Mouse (Mus musculus): ENCODE measurements around the gene Dpp4.

Dpp4 gene

GRCm38 (mm10) chr2:62408701-62409201, 3.3 kb downstream of the Dpp4 start:
- no peak for DNase-seq

GRCm38 (mm10) chr2:62408216-62408615, 3.8 kb downstream of the Dpp4 start:
- DNase-seq: no peak

DNA sequence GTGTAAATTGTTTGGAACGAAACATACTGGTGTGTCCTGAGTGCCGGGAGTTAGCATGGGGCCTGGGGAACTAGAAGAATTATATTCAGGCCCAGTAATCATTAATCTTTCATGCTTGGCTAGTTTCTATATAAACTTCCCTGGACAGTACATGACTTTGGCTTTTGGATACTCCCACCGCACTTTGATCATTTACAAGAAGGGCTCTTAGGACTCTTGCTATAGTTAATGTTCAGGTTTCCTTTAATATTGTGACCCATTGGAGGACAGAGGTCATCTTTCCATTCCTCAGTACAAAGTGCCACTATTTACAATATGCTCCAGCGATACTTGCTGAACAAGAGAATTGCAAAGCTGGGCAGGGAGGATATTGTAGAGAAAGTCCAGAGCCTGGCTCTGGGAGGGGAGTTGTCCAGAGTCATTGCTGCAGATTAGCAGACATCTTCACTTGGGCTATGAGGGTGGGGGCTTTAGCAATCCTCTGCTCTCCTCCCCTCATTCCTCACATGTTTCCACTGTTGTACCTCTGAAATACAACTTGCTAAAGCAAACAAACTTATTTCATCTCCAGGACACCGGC, 8.4 kb downstream of the Dpp4 start:
- DNase-seq: no peak

GRCm38 (mm10) chr2:62401011-62401410, 11.0 kb downstream of the Dpp4 start:
- DNase-seq: no peak

- DNase-seq: peak; percentile 39
Observed at GRCm38 (mm10) chr2:62399832-62400231, 12.2 kb downstream of the Dpp4 start.

- no peak for DNase-seq
Observed at GRCm38 (mm10) chr2:62399361-62399760, 12.7 kb downstream of the Dpp4 start.

DNA sequence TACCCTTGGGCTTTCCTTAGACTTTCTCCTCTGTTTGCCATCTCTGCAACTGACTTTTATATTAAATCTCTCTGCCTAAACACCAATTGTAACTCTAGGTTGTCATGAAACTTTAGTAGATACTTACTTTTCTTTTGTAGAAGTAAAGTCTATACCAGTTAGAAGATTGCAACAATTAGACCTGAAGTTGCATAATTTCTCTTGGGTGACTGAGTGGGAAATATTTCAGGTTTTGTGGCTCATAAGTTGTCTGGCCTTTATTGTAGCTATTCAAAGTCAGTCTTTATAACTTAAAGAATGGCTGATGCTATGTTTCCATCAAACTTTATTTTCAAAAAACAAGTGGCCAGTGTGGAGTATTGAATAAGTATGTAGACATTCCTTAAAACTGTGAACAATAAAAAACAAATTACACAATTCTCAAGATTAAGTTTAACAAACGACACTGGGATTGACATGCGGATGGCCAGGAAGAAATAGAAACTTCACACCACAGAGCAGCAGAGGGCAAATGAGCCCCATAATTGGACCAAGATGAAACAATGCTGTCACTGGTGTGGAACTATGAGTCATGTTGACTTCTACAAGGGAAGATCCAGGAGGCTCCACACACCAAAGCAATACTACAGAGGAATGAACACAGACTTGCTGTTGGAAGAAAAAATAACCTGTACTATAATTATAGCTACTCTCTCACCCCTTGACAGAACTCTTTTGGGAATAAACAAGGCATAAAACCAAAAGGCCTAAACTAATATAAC, 13.7 kb downstream of the Dpp4 start:
- no peak for DNase-seq

GRCm38 (mm10) chr2:62397661-62398060, 14.4 kb downstream of the Dpp4 start:
- DNase-seq: no peak

DNA sequence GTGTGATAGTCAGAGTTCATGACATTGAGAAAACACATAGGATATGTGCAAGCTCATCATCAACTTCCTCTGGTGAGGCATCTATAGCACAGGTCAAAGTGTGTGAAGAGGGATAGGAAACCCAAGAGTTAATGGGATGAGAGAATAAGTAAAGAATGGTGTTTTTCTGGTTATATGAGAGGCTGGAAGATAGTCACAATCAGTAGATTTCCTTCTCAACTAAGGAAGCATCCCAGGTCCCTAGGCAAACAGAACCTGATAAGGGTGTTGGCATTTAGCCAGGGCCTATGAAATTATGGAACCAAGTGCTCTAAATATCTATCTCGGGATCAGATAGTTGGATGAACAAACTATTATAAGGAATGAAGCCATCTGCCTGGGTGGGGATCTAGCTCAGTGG, 15.2 kb downstream of the Dpp4 start:
- DNase-seq: no peak

GRCm38 (mm10) chr2:62394800-62395199, 17.2 kb downstream of the Dpp4 start:
- no peak for DNase-seq

- no peak for DNase-seq
Observed at GRCm38 (mm10) chr2:62392098-62392497, 19.9 kb downstream of the Dpp4 start.

- DNase-seq: no peak
Observed at GRCm38 (mm10) chr2:62390961-62391461, 21.0 kb downstream of the Dpp4 start.

GRCm38 (mm10) chr2:62390305-62390704, 21.7 kb downstream of the Dpp4 start:
- no peak for DNase-seq

DNA sequence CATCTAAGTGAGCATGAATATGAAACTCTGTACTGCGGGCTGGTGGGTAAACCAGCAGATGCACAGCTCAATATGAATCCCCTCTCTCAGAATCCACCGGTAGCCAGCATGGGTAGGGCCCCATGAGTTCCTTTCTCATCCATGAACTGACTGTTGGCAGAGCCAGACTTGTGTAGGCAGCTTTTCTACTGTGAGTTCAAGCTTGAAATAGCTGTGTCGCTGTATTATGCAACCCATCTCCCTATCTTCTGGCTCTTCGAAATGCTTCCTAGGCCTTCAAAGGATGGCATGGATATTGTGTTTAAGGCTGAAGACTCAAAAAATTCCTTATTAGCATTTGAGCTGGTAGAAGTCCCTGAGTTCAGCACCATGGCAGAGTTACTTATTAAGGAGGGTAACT, 23.2 kb downstream of the Dpp4 start:
- DNase-seq: no peak

DNA sequence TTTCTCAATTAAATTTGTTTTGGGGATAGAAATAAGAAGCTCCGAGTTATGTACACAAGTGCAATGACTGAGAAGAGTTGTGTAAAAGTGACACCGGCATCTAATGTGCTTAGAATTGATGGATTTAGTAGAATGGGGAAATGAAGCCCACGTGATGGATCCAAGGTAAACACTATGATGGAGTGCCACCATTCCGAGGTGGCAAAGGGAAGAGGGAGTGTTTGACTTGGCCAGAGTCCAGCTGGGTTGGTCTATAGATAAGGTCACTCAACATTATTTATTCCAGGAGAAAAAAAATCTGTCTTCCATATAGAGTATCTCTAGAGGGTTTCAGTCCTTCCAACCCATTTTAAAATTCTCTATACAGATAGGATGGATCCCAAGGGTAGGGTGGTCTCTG, 28.8 kb downstream of the Dpp4 start:
- no peak for DNase-seq

DNA sequence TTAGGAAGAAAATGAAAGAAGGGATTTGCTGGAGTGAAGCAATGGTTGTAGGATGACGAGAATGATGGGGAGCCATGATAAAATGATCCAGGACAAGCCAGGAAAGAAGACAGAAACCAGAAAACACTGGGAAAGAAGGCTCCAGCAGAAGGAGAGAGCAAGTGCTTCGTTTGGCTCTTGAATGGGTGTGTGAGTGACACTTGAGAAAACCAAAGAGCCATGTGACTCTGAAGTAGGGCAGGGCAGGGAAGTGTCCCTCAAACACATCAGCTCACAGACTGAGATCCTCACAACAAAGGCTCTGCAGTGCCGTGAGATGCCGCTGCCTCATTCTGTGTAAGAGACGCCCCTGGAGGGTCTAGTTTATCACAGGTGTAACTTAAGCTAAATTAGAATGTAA, 29.6 kb downstream of the Dpp4 start:
- DNase-seq: no peak

DNA sequence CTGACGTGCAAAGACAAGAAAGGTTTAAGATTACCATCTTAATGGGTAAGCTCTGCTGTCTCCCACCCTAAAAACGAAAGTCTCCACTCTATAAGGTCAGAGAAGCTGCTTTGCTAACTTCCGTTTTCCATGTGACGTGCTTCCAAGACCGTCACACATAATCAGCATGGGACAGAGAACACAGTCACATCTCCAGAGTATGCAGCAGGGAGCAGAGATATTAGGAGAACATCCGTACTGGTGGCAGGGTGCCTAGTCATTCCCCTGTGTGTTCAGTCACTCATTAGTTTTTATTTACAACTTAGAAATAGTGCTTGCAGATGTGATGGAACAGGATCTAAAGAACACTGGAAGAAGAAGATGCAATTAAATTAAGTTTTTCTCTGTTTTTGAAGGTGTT, 30.3 kb downstream of the Dpp4 start:
- no peak for DNase-seq

DNA sequence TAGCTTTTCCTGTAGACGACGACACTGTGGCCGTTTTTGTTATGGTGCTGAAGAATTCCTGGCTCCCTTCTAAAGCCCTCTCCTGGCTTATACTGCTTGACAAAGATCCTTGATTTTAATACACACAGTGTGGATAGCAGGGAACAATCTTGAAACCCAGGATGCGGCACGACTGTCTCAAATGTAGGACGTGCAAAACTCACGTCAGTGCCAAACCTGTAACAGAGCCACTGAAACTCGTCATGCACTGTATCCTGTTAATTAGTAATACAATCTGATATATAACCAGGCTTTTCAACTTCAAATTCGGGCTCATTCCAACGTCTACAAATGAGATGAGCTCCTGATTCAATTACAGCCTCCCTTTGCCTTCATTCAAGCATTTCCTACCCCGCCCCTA, 38.3 kb downstream of the Dpp4 start:
- DNase-seq: no peak

DNA sequence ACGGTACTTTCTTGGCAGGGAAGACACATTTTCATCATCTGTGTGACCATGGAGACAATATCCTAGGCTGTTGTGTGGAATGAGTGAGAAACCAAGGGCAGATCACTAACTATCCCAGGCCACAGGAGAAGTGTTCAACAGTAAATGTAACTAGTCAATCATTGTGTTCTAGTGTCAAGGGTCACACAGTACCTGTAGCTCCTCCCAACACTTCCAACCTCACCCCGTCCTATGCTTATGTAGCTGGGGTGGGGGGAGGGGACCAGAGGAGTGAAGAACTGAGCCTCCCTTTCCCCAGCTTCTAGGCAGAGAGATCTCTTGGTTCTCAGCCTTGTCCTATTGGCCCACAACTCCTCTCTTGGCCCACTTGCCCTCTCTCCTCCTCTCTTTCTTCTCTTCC, 42.0 kb downstream of the Dpp4 start:
- DNase-seq: no peak

DNA sequence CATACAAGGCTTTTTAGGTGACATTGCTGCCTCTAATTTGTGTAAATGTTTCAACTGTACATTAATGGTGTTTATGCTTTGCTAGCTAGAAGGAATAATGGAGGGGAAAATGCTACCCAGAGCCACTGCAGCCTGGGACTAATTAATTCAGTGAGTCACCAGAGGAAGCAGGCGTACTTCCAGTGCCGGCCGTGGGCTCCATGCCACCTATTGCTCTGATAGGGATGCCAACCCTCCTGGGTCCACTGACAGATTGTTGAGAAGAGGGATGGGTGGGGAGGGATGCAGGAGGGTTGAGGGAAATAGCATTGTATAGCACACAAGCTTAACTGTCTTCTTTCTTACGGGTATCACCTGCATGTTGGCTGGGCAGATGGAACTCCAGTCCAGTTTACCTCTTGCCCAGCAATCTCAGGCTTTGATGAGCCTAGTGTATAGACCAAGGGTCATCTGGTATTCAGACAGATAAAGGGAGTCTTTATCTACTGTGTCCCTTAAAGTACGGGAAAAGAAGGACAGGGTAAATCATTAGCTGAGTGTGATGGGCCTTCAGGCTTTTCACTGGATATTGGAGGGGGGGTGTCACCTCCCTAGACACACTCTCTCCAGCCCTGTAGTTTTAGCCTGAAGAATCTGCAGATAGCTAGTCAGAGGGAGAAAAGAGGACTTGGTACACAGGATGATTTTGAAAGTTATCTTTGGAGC, 43.5 kb downstream of the Dpp4 start:
- DNase-seq: peak; percentile 38 to 60

DNA sequence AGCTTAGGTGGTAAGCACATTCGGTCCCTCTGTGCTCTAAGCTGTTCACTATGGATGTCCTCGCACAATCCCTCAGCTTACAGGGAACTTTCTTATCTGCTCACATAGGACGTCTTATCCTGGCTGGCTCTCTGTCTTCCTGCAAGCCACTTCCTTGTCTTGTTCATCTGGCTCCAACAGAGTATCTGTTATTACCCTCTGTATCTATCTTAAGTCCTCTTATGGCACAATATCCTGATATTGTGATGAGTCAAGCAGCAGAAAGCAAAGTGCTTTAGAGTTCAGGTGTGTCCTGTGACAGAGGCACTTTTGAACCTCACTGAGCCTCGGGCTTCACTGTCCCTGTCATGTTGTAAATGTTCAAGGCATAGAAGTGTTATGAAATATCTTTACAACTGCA, 48.4 kb downstream of the Dpp4 start:
- no peak for DNase-seq

- DNase-seq: peak; percentile 32 to 37
Observed at GRCm38 (mm10) chr2:62362211-62362610, 49.8 kb downstream of the Dpp4 start.

GRCm38 (mm10) chr2:62361514-62361913, 50.5 kb downstream of the Dpp4 start:
- no peak for DNase-seq

- DNase-seq: no peak
Observed at GRCm38 (mm10) chr2:62360872-62361271, 51.2 kb downstream of the Dpp4 start.
